Mouse (Mus musculus) T-helper 1 cell (primary cell): Measurements from ENCODE around the gene Parp16.
"Not testable (repeated sequence)": the region's sequence is repeated elsewhere in the genome, so short reads cannot be mapped to it uniquely, and the experiment has no call there.

Source experiments
- in situ Hi-C: fragments of 300-600 bp; cut with MboI, MseI; formaldehyde crosslinking; loops from one replicate; pipeline ENCODE4 v1.15.1; 2025; ENCODE audit warnings: high pct_unique_total_duplicates

Gene Parp16

GRCm38 (mm10) chr9:65208293-65209179 is 13.4 kb downstream of the Parp16 start:
- in situ Hi-C loops: no loop called here

- in situ Hi-C loops: no loop called here
Observed at GRCm38 (mm10) chr9:65211598-65211997, 16.4 kb downstream of the Parp16 start.

GRCm38 (mm10) chr9:65214425-65214777 is 19.2 kb downstream of the Parp16 start:
- in situ Hi-C loops: no loop called here

- in situ Hi-C loops: no loop called here
Observed at GRCm38 (mm10) chr9:65214778-65215493, 19.8 kb downstream of the Parp16 start.

- in situ Hi-C loops: no loop called here
Observed at GRCm38 (mm10) chr9:65215494-65216126, 20.5 kb downstream of the Parp16 start.

- in situ Hi-C loops: no loop called here
Observed at GRCm38 (mm10) chr9:65216972-65217371, 21.8 kb downstream of the Parp16 start.

- in situ Hi-C loops: no loop called here
Observed at GRCm38 (mm10) chr9:65217661-65218060, 22.5 kb downstream of the Parp16 start.

GRCm38 (mm10) chr9:65218916-65219315 is 23.8 kb downstream of the Parp16 start:
- in situ Hi-C loops: no loop called here

GRCm38 (mm10) chr9:65220398-65220797 is 25.2 kb downstream of the Parp16 start:
- in situ Hi-C loops: not testable (repeated sequence)

GRCm38 (mm10) chr9:65223927-65224326 is 28.8 kb downstream of the Parp16 start:
- in situ Hi-C loops: no loop called here

GRCm38 (mm10) chr9:65225795-65226194 is 30.6 kb downstream of the Parp16 start:
- in situ Hi-C loops: no loop called here

- in situ Hi-C loops: no loop called here
Observed at GRCm38 (mm10) chr9:65230250-65230649, 35.1 kb downstream of the Parp16 start.

GRCm38 (mm10) chr9:65231284-65231683 is 36.1 kb downstream of the Parp16 start:
- in situ Hi-C loops: no loop called here

- in situ Hi-C loops: no loop called here
Observed at GRCm38 (mm10) chr9:65233243-65233985, 38.3 kb downstream of the Parp16 start.

- in situ Hi-C loops: no loop called here
Observed at GRCm38 (mm10) chr9:65234734-65235133, 39.6 kb downstream of the Parp16 start.

GRCm38 (mm10) chr9:65235601-65236000 is 40.4 kb downstream of the Parp16 start:
- in situ Hi-C loops: no loop called here

GRCm38 (mm10) chr9:65237616-65238015 is 42.5 kb downstream of the Parp16 start:
- in situ Hi-C loops: no loop called here

GRCm38 (mm10) chr9:65238191-65238760 is 43.1 kb downstream of the Parp16 start:
- in situ Hi-C loops: no loop called here

GRCm38 (mm10) chr9:65239176-65239575 is 44.0 kb downstream of the Parp16 start:
- in situ Hi-C loops: no loop called here

GRCm38 (mm10) chr9:65239731-65240130 is 44.6 kb downstream of the Parp16 start:
- in situ Hi-C loops: no loop called here

- in situ Hi-C loops: no loop called here
Observed at GRCm38 (mm10) chr9:65240587-65240986, 45.4 kb downstream of the Parp16 start.
